Mouse (Mus musculus) adrenal gland, postnatal 14 days (tissue): ENCODE results near the gene Arhgap23. TPM values are rescaled to one million over a fixed set of nuclear protein-coding genes. Genes with fewer than 3 reads are reported as not detected.

Source experiments
- DNase-seq: peaks from one replicate; pipeline ENCODE4 v3.0.0; 2021; ENCODE audit warnings: mixed read lengths
- total RNA-seq: library from RNA; stranded (reverse); gene quantifications from 2 replicates; pipeline ENCODE4 v1.2.3, GENCODE M21; 2021

Gene Arhgap23
- total RNA-seq, 1 experiment from 2014 or later: 32.8 TPM

GRCm38 (mm10) chr11:97406094-97406951 is 9.0 kb upstream of the Arhgap23 start:
- peak; percentile 53 for DNase-seq

DNA sequence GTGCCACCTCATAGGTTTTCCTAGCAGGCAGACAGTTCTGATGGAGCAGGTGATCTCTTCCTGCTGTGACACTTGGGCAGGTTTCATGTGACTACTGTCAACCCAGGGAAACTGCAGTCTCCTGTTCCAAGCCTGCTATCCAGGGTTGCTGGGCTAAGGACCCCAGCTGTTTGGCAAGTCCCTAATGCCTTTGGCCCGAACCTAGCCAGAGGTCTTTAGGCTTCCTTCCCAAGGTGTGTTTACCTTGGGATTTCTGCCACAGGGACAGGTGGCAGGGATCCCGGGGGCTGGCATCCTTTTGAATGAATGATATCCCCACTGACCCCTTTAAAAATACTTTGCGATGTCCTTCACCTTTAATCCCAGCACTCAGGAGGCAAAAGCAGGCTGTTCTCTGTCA is 7.9 kb upstream of the Arhgap23 start:
- no peak for DNase-seq

GRCm38 (mm10) chr11:97408171-97408570 is 7.2 kb upstream of the Arhgap23 start:
- DNase-seq: peak; percentile 87

DNA sequence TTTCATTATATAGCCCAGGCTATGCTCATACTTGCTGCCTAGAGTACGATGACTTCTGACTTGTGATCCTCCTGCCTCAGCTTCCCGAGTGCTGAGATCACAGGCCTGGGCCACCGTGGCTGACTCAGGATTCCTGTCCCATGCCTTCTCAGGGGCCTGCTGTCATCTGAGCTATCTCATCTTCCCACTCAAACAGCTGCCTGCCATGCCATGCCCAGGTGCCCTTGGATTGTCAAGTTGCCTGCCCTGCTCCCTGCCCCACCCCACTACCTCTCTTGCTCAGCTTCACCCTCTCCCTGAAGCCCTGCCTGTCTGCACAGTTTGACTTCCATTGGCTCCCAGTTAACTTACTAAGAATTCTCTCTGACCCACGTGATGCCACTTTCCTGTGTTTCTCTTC is 4.4 kb upstream of the Arhgap23 start:
- DNase-seq: no peak

- peak; percentile 40 for DNase-seq
Observed at GRCm38 (mm10) chr11:97412117-97412516, 3.2 kb upstream of the Arhgap23 start.

DNA sequence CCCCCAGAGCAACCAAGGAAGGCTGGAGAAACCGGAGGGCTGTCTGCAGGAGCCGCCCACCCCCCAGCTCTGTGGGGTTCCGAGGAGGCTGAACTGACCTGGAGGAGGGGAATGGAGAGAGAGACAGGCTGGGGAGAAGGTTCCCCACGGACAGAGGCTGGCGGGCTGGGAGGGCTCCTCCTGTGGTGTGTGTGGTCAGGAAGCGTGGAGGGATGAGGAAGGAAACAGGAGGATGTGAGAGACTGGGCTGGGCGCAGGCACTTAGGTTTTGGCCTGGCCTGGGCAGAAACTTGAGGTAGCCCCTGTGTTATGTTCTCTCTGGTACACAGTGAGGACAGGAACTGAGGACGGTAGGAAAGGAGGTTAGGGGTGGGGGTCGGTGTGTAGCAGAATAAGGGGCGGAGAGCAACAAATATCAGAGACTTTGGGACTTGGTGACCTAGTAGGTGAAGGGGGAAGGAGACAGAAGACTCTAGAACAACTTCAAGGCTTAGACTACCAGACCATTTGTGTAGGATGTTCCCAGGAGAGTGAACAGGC is 2.5 kb upstream of the Arhgap23 start:
- DNase-seq: no peak

GRCm38 (mm10) chr11:97415712-97416636 is 641 bp downstream of the Arhgap23 start:
- DNase-seq: peak; percentile 76

- no peak for DNase-seq
Observed at GRCm38 (mm10) chr11:97416637-97417035, 1.3 kb downstream of the Arhgap23 start.

DNA sequence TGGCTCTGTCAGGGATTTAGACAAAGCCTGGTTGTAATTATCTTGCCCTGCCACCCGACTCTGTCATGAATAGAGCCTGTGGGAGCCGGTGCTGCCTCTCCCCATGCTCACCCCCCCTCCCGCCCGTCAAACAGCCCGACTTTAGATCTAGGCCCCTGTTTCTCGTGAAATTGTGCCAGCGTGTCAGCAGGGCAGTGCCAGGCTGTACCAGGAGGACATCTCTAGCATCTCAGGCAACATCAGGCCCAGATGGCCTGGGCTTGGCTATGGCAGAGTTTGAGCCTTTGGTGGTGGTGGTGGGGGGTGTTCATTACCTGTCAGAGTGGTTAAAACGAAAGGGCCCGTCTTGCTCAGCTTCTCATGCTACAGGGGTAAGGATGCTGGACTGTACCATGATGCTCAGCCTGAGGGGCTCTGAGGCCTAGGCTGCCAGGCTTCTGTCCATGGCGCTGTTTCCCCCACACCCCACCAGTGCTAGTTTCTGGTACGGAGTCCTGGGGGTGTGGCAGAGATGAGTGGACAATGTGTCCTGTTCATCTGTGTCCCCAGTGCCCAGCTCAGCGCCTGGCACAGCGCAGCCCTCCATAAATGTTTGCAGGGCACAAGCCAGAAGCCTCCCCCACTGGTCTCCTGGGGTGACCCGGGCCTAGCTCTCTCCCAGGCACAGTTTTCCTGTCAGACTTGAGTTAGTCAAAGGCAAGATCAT is 3.7 kb downstream of the Arhgap23 start:
- DNase-seq: no peak

- no peak for DNase-seq
Observed at GRCm38 (mm10) chr11:97419540-97419900, 4.2 kb downstream of the Arhgap23 start.

GRCm38 (mm10) chr11:97422507-97422906 is 7.2 kb downstream of the Arhgap23 start:
- DNase-seq: no peak

DNA sequence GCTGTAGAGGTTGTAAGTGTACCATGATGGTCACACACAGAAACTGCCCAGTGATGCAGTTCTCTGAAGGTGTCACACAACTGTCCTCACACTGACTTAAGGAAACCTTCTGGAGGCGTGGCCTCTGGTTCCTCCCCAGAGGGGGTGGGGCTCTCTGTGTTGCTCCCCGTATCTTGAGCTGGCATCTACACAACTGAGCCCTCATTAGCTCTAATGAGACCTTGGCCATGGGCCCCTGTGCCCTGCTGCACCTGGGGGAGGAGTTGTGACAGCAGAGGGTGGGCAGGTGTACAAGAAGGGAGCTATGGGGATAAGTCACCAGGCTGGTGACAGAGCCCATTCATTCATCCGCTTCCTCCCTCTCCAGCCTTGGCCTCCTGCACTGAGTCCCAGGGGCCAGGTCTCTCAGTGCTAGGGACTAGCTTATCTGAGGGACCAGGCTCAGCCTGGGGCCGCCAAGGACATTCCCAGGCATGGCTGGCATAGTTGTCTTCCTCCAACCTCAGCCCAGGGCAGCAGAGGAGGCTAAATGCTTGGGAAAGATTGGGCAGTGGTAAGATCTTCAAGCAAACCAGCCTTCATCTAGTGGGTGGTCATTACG is 8.9 kb downstream of the Arhgap23 start:
- DNase-seq: peak; percentile 48

DNA sequence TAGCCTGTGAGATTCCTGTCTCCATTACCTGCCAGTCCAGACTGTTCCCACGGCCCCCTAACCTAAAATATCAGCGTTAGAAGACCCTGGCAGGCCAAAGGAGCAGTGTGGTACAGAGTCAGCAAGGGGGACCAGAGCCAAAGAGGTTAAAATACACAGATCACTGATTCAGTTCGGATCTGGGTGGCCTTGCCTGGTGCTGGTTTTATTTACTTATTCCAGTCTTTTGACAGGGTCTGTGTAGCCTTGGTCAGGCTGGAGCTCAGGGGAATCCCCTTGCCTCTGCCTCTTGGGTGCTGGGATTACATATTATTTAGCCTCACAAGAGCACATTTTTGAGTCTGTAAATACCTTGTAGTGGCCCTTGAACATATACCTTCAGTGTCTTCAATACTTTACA is 9.5 kb downstream of the Arhgap23 start:
- peak; percentile 59 for DNase-seq

- DNase-seq: peak; percentile 87
Observed at GRCm38 (mm10) chr11:97427794-97428725, 12.7 kb downstream of the Arhgap23 start.

DNA sequence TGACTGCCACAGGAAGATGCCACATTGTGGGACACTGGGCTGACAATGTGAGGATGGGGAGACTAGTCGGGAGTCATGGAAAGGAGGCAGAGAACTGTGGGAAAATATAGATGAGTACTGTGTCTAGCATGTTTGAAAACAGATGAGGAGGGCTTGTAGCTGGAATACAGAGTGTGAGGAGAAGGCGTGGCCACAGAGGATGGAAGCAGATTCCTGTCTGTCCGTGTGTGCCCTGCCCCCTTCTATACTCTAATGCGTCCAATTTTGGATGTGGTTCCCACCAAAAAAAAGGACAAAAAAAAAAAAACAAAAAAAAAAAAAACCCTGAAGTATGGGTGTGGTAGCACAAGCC is 13.4 kb downstream of the Arhgap23 start:
- DNase-seq: no peak

DNA sequence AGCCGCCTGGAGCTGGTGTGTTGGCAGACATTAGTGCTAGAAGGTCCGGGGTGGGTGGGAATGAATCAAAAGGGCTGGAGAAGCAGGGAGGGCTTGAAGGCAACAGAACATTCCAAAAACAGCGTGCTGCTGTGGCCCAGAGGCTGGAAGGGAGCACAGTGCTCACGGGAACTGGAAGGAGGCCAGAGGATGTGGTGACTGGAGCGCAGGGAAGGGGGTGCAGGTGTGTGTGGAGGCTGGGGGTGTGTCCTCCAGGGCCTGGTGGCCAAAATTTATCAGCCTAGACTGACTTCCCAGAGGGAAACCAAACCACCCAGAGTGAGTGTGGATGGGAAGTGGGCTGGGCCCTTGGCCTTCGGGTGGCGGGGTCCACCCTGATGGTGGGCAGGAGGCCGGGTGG is 14.3 kb downstream of the Arhgap23 start:
- no peak for DNase-seq

DNA sequence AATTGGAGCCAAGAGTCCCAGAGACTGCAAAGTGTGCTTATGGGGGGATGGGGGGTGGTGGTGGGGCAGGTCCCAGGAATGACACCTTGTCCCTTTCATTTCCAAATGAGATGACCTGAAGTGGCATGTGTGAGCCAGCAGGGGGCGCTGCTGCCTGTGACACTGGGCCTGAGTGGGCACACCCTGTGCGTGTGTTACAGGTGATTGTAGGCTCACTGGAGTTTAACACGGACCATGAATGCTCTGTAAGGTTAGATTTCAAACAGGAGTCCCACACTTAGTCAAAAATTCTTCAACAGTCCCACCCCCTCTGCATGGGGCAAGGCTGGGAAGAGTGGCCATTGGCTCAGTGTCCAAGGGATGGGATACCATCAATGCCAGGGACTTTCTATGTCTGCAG is 16.7 kb downstream of the Arhgap23 start:
- DNase-seq: peak; percentile 84

- no peak for DNase-seq
Observed at GRCm38 (mm10) chr11:97432983-97433539, 17.7 kb downstream of the Arhgap23 start.

DNA sequence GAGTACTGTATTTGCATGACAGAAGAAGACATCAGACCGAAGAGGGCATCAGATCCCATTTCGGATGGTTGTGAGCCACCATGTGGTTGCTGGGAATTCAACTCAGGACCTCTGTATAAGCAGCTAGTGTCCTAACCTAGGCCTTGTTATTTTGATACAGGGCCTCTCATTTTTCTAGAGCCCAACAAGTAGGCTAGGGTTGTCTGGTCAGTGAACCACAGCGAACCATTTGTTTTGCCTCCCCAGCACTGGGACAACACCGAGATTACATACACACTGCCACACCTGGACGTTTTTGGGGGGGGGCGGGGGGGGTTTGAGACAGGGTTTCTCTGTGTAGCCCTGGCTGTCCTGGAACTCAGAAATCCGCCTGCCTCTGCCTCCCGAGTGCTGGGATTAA is 18.8 kb downstream of the Arhgap23 start:
- no peak for DNase-seq

GRCm38 (mm10) chr11:97434704-97435454 is 19.5 kb downstream of the Arhgap23 start:
- DNase-seq: peak; percentile 93
